Mouse (Mus musculus) limb, embryonic 14.5 days (tissue): ENCODE measurements at regions not wholly inside any gene's neighbourhood (a gene's known extent, or its start where the extent isn't known, plus 50 kb on each side); places are given as distances from the start of the nearest gene placed in this dataset.

Source experiments
- ATAC-seq: fragments of 200-750 bp; cut with Nextera tagmentation; 2 replicates; pipeline ENCODE4 v1.8.0; 2017; ENCODE audit warnings: low read depth, moderate number of reproducible peaks, moderate TSS enrichment; ENCODE audit not compliant: low FRiP score
- DNase-seq: peaks from one replicate; pipeline ENCODE4 v3.0.0-alpha.2; 2015; ENCODE audit warnings: low spot score
- H3K27ac ChIP-seq: fragments of 300-500 bp; sonication (generic); replicated peaks from 2 replicates; pipeline ENCODE4 v1.5.1; 2014; ENCODE audit warnings: low read depth, mild to moderate bottlenecking, low read length, moderate library complexity, mixed read lengths
- H3K27me3 ChIP-seq: fragments of 300-500 bp; sonication (generic); 2 replicates; pipeline ENCODE4 v1.6.1; 2014; ENCODE audit warnings: low read length, mixed read lengths; ENCODE audit not compliant: control insufficient read depth, insufficient read depth
- H3K36me3 ChIP-seq: fragments of 300-500 bp; sonication (generic); 2 replicates; pipeline ENCODE4 v1.6.1; 2014; ENCODE audit warnings: mild to moderate bottlenecking, low read length, moderate library complexity, mixed read lengths; ENCODE audit not compliant: control insufficient read depth, insufficient read depth
- H3K4me1 ChIP-seq: fragments of 300-500 bp; sonication (generic); 2 replicates; pipeline ENCODE4 v1.6.1; 2014; ENCODE audit warnings: antibody characterized with exemption, low read length, mixed read lengths; ENCODE audit not compliant: control insufficient read depth, insufficient read depth
- H3K4me2 ChIP-seq: fragments of 300-500 bp; sonication (generic); replicated peaks from 2 replicates; pipeline ENCODE4 v1.6.1; 2014; ENCODE audit warnings: low read depth, mild to moderate bottlenecking, low read length, moderate library complexity; ENCODE audit not compliant: severe bottlenecking
- H3K4me3 ChIP-seq: fragments of 300-500 bp; sonication (generic); replicated peaks from 2 replicates; pipeline ENCODE4 v1.5.1; 2014; ENCODE audit warnings: low read length
- H3K9ac ChIP-seq: fragments of 300-500 bp; sonication (generic); 2 replicates; pipeline ENCODE4 v1.6.1; 2014; ENCODE audit warnings: mild to moderate bottlenecking, low read depth, low read length, moderate library complexity; ENCODE audit not compliant: severe bottlenecking
- H3K9me3 ChIP-seq: fragments of 300-500 bp; sonication (generic); 2 replicates; pipeline ENCODE4 v1.6.1; 2016; ENCODE audit warnings: low read length; ENCODE audit not compliant: control insufficient read depth
- POLR2A ChIP-seq: fragments of 200-500 bp; IDR thresholded peaks from 2 replicates; pipeline ENCODE4 v1.8.0; 2012; ENCODE audit warnings: inconsistent platforms, mild to moderate bottlenecking, moderate library complexity, borderline replicate concordance; ENCODE audit not compliant: insufficient read depth, insufficient read length; ENCODE audit errors: extremely low read depth
- WGBS: fragments of 180-500 bp; shearing (Covaris S2); extraction: QIAGEN DNeasy Blood & Tissue Kit; methylation state at CpG from one replicate; pipeline ENCODE4 v1.1.7; 2014; 5-methylcytosine and 5-hydroxymethylcytosine counted together

GRCm38 (mm10) chr3:147260958-147261595 lies 408.9 kb downstream of the Ttll7 start:
- Histone ChIP-seq H3K27me3 (no peaks in the 10 kb centered on the region), H3K9me3 (no peaks in the 10 kb centered on the region), H3K36me3 (no peaks in the 10 kb centered on the region), H3K4me3 (no peak overlapping the region), H3K27ac (0 out of 2 replicates have a peak overlapping the region, but pooled peaks have one; percentile 4), H3K4me2 (no peak overlapping the region), H3K9ac (no peak overlapping the region), H3K4me1 (no peaks in the 10 kb centered on the region)
- WGBS, result 48% methylated on average over 10 of the region's 10 CpGs
- peak; percentile 71 for ATAC-seq
- peak; percentile 59 for DNase-seq
- no peak for TF ChIP-seq POLR2A

GRCm38 (mm10) chr3:147266556-147266955 lies 414.4 kb downstream of the Ttll7 start:
- H3K4me1 ChIP-seq, result no peaks in the 10 kb centered on the region
- H3K27ac ChIP-seq, result no peak overlapping the region; the same call in 1 of the 2 replicates
- H3K27me3 ChIP-seq, result no peaks in the 10 kb centered on the region
- H3K4me3 ChIP-seq, result no peak overlapping the region
- no peak overlapping the region for H3K9ac ChIP-seq
- ATAC-seq (no peak), DNase-seq (no peak)
- no peaks in the 10 kb centered on the region for H3K36me3 ChIP-seq
- H3K4me2 ChIP-seq, result no peak overlapping the region
- H3K9me3 ChIP-seq, result no peaks in the 10 kb centered on the region
- TF ChIP-seq POLR2A, result no peak
- 43% methylated on average over 5 of the region's 5 CpGs for WGBS

- TF ChIP-seq POLR2A, result no peak
- no peak overlapping the region for H3K4me2 ChIP-seq
- H3K36me3 ChIP-seq, result no peaks in the 10 kb centered on the region
- H3K9ac ChIP-seq, result no peak overlapping the region
- 48% methylated on average over 3 of the region's 3 CpGs for WGBS
- no peak overlapping the region for H3K27ac ChIP-seq
- H3K27me3 ChIP-seq, result no peaks in the 10 kb centered on the region
- no peak for ATAC-seq
- DNase-seq, result no peak
- H3K9me3 ChIP-seq, result no peaks in the 10 kb centered on the region
- H3K4me3 ChIP-seq, result no peak overlapping the region
- H3K4me1 ChIP-seq, result no peaks in the 10 kb centered on the region
These were observed 421.3 kb downstream of the Ttll7 start for GRCm38 (mm10) chr3:147273446-147273845.

GRCm38 (mm10) chr3:147278602-147279001 lies 426.4 kb downstream of the Ttll7 start:
- DNase-seq (no peak), ATAC-seq (no peak)
- no peak for TF ChIP-seq POLR2A
- Histone ChIP-seq H3K27ac (no peak overlapping the region), H3K4me2 (no peak overlapping the region), H3K4me3 (no peak overlapping the region), H3K9me3 (no peaks in the 10 kb centered on the region), H3K36me3 (no peaks in the 10 kb centered on the region), H3K9ac (no peak overlapping the region), H3K27me3 (no peaks in the 10 kb centered on the region), H3K4me1 (no peaks in the 10 kb centered on the region)

GRCm38 (mm10) chr3:147283724-147284123 lies 431.6 kb downstream of the Ttll7 start:
- Histone ChIP-seq H3K4me3 (no peak overlapping the region), H3K4me2 (no peak overlapping the region), H3K27me3 (no peaks in the 10 kb centered on the region), H3K27ac (no peak overlapping the region), H3K9me3 (no peaks in the 10 kb centered on the region), H3K4me1 (peaks cover 20% of the 10 kb centered on the region), H3K36me3 (no peaks in the 10 kb centered on the region), H3K9ac (no peak overlapping the region)
- no peak for DNase-seq
- no peak for TF ChIP-seq POLR2A
- ATAC-seq, result no peak
- WGBS, result 74% methylated on average over 9 of the region's 9 CpGs
